Mouse (Mus musculus) thymus, adult 2 months (tissue): ENCODE data around the gene Senp7.

Experiments used
- CTCF ChIP-seq: fragments of 200-500 bp; IDR thresholded peaks from 2 replicates; pipeline ENCODE4 v1.5.1; 2012; ENCODE audit warnings: mild to moderate bottlenecking, control low read depth, low read length, moderate library complexity, borderline replicate concordance; ENCODE audit not compliant: control insufficient read depth, poor library complexity, insufficient read depth; ENCODE audit errors: extremely low read depth
- POLR2A ChIP-seq: fragments of 200-500 bp; IDR thresholded peaks from 2 replicates; pipeline ENCODE4 v1.6.1; 2012; ENCODE audit warnings: mild to moderate bottlenecking, low read length, control low read depth, moderate library complexity; ENCODE audit not compliant: control insufficient read depth, poor library complexity, insufficient read depth; ENCODE audit errors: extremely low read depth

DNA sequence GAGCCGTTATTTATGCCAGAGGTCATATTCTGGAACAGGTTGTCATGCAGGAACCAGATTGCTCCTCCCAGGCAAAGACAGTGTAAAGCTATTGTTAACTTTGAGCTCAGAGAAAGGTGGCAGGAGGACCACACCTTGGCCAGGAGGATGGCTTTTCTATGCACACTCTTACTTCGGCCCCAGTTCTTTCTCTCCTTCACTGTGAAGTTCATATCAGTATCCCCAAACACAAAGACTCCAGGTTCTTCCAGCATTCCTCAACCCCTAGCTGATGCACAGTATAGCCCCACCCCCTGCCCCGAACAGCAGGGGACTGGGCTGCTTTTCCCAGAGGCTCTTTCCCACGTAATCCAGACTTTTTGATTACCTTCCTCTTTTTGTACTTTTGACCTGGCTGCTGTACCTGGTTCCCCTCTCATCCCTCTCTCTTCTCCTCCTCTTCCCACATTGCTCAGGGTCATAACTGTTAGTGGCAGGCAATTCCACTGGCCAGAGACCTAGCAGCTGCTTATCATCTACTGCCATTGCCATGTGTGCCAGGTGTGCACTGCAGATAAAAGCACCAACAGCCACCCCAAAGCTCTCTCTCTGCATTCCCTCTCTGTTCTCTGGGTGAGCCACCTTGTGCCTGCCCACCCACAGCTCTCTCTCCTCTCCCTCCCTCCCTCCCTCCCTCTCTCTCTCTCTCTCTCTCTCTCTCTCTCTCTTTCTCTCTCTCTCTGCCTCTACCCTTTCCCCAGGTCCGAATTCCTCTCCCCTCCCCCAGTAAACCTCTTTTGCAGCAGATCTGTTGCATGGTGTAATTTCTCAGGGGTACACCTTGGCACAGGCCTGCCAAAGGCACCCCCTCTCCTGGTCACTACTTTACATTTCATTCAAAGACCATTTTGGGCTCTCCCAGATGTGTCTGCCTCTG is 23.4 kb downstream of the Senp7 start:
- no peak for TF ChIP-seq CTCF
- TF ChIP-seq POLR2A: no peak
